Mouse (Mus musculus): Measurements from ENCODE around the gene Chst10. TPM values are rescaled to one million over a fixed set of nuclear protein-coding genes. Genes with fewer than 3 reads are reported as not detected.

Gene Chst10
- polyA plus RNA-seq, 1 experiment from 2014 or later, result 1.3 TPM

DNA sequence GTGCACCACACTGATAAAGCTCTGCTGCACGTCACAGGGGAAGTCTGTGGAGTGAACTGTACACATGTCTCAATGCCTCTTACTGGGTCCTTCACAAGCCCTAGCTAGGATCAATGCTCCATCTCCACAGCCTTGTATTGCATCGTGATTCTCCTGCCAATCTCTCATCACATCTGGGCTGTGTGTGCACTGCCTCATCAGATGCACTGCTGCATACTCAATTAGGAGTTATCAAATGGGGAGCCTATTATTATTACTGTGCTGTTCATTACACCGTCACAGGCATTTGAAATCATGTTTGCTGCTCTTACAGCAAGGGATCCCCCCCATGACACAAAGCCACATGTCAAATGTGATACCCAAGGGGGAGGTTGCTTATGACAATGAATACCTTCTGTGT is 80.3 kb downstream of the Chst10 start:
- DNase-seq (ENCODE audit: low spot score), result no peak
- no peak for TF ChIP-seq CTCF (IDR thresholded peaks at IDR 0.05; ENCODE audit: low read depth)
- TF ChIP-seq EP300 (optimal IDR thresholded peaks at IDR 0.05), result no peak
- H3K9me3 ChIP-seq (ENCODE audit: control insufficient read depth, low read length), result no peaks in the 10 kb centered on the region
- no peaks in the 10 kb centered on the region for H3K36me3 ChIP-seq (ENCODE audit: control insufficient read depth, insufficient read depth, low read length)
- WGBS, result 84% methylated on average over 3 of the region's 3 CpGs
- no peak overlapping the region for H3K9ac ChIP-seq (ENCODE audit: low read length)
- no peak overlapping the region for H3K4me3 ChIP-seq (ENCODE audit: low read depth, low read length)
- no peak for ATAC-seq (ENCODE audit: low FRiP score, low TSS enrichment)
- no peak overlapping the region for H3K4me2 ChIP-seq (replicated peaks; ENCODE audit: low read depth)
- H3K27ac ChIP-seq (replicated peaks), result no peak overlapping the region
- no peaks in the 10 kb centered on the region for H3K4me1 ChIP-seq (replicated peaks; ENCODE audit: control insufficient read depth, insufficient read depth)
- no peaks in the 10 kb centered on the region for H3K27me3 ChIP-seq (ENCODE audit: control insufficient read depth, insufficient read depth, low read length)

DNA sequence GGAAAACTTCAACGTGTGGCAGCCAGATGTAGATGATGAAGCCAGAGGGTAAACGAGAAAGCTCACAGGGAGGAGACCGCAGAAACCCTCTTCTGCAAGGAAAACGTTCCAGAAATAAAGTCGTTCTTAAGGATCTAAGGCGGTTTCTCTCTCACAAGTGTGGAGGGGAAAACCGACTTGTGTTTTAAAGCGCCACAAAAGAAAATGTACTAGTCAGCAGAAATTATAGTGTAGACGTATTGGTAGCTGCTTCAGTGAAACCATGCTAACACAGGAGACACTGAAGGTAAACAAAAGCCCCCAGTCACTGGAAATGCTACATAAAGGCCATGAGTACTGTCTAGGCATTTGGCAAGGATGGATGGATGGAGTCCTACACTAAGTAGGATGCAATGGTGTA is 80.7 kb downstream of the Chst10 start:
- H3K36me3 ChIP-seq (ENCODE audit: control insufficient read depth, insufficient read depth, low read length), result no peaks in the 10 kb centered on the region
- no peak overlapping the region for H3K4me2 ChIP-seq (replicated peaks; ENCODE audit: low read depth)
- no peak overlapping the region for H3K27ac ChIP-seq (replicated peaks)
- H3K9ac ChIP-seq (ENCODE audit: low read length), result no peak overlapping the region
- no peak for TF ChIP-seq EP300 (optimal IDR thresholded peaks at IDR 0.05)
- no peak for TF ChIP-seq CTCF (IDR thresholded peaks at IDR 0.05; ENCODE audit: low read depth)
- 57% methylated on average over 9 of the region's 9 CpGs for WGBS
- ATAC-seq (ENCODE audit: low FRiP score, low TSS enrichment) (no peak), DNase-seq (ENCODE audit: low spot score) (no peak)
- no peaks in the 10 kb centered on the region for H3K9me3 ChIP-seq (ENCODE audit: control insufficient read depth, low read length)
- no peaks in the 10 kb centered on the region for H3K27me3 ChIP-seq (ENCODE audit: control insufficient read depth, insufficient read depth, low read length)
- H3K4me3 ChIP-seq (ENCODE audit: low read depth, low read length), result no peak overlapping the region
- H3K4me1 ChIP-seq (replicated peaks; ENCODE audit: control insufficient read depth, insufficient read depth), result no peaks in the 10 kb centered on the region

DNA sequence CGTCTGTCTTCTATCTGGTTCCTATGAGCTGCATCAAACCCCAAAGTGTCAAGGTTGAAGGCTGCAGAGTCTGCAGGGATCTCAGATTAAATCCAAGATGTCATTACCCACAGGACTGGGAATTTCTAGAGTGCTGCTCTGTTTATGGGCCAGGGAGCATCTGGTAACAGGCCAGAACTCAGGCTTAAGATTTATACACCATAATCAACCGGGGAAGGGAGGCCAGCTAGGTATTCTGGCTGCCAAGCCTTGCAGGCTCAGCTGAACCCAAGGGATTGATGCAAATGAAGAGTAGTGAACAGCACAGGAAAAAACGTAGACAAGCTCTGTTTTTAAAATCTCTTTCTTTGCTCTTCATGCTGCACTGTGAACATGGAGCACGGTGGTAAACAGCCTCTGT is 81.7 kb downstream of the Chst10 start:
- Histone ChIP-seq H3K9ac (ENCODE audit: low read length) (no peak overlapping the region), H3K27ac (replicated peaks) (no peak overlapping the region), H3K4me1 (replicated peaks; ENCODE audit: control insufficient read depth, insufficient read depth) (no peaks in the 10 kb centered on the region), H3K4me3 (ENCODE audit: low read depth, low read length) (no peak overlapping the region), H3K4me2 (replicated peaks; ENCODE audit: low read depth) (no peak overlapping the region), H3K27me3 (ENCODE audit: control insufficient read depth, insufficient read depth, low read length) (no peaks in the 10 kb centered on the region), H3K9me3 (ENCODE audit: control insufficient read depth, low read length) (no peaks in the 10 kb centered on the region), H3K36me3 (ENCODE audit: control insufficient read depth, insufficient read depth, low read length) (no peaks in the 10 kb centered on the region)
- DNase-seq (ENCODE audit: low spot score) (no peak), ATAC-seq (ENCODE audit: low FRiP score, low TSS enrichment) (no peak)
- 42% methylated on average over 4 of the region's 4 CpGs for WGBS
- TF ChIP-seq EP300 (optimal IDR thresholded peaks at IDR 0.05), result no peak
- no peak for TF ChIP-seq CTCF (IDR thresholded peaks at IDR 0.05; ENCODE audit: low read depth)

Other genes starting within 250 kb of the Chst10 start
- gene Aff3, start 233.2 kb downstream of the Chst10 start, polyA plus RNA-seq (2015; fragmentation: Nextera tagmentation; extraction: Ambion mirVana), result 1.9 and 2.1 TPM in 2 replicates
- gene Lonrf2, start 61.5 kb downstream of the Chst10 start, polyA plus RNA-seq (2015; fragmentation: Nextera tagmentation; extraction: Ambion mirVana), result 0.46 and 0.54 TPM in 2 replicates
- not detected in 2 replicates for gene Nms, start 41.0 kb upstream of the Chst10 start, polyA plus RNA-seq (2015; fragmentation: Nextera tagmentation; extraction: Ambion mirVana)
- 151 and 155 TPM in 2 replicates for gene Pdcl3, start 87.4 kb upstream of the Chst10 start, polyA plus RNA-seq (2015; fragmentation: Nextera tagmentation; extraction: Ambion mirVana)